Mouse (Mus musculus) brain, embryonic 14.5 days (tissue): Measurements from ENCODE around the gene Tut7. TPM values are rescaled to one million over a fixed set of nuclear protein-coding genes. Genes with fewer than 3 reads are reported as not detected.
A peak's percentile ranks its signal among the peaks of the same experiment; 100 is the strongest.

ENCODE experiments used
- DNase-seq: peaks from one replicate; pipeline ENCODE4 v3.0.0-alpha.2; 2011; ENCODE audit warnings: low read depth
- CTCF ChIP-seq: fragments of 200-500 bp; IDR thresholded peaks from 2 replicates; pipeline ENCODE4 v1.5.1; 2012; ENCODE audit warnings: inconsistent platforms, mild to moderate bottlenecking, moderate library complexity, borderline replicate concordance; ENCODE audit not compliant: insufficient read depth, insufficient read length; ENCODE audit errors: extremely low read depth
- POLR2A ChIP-seq: fragments of 200-500 bp; IDR thresholded peaks from 2 replicates; pipeline ENCODE4 v1.6.1; 2012; ENCODE audit warnings: mild to moderate bottlenecking, inconsistent platforms, borderline replicate concordance; ENCODE audit not compliant: poor library complexity, insufficient read depth, insufficient read length, severe bottlenecking; ENCODE audit errors: extremely low read depth
- polyA plus RNA-seq: library from polyadenylated mRNA; depleted of rRNA; stranded (reverse); fragments of >200 nt; gene quantifications from 2 replicates; pipeline ENCODE4 v1.2.3, GENCODE M21; 2012; rRNA removed

Gene Tut7
- 33.1 and 40.2 TPM in 2 replicates for polyA plus RNA-seq

- no peak for TF ChIP-seq CTCF
- peak; percentile 92 for TF ChIP-seq POLR2A
- peak; percentile 98 for DNase-seq
These were observed at the start of gene Tut7 for GRCm38 (mm10) chr13:59822507-59823462. TSS of gene Tut7 (minus strand) at chr13:59823147.

- DNase-seq, result no peak
- TF ChIP-seq CTCF (no peak), POLR2A (no peak)
These were observed 49.5 kb upstream of the Tut7 start for GRCm38 (mm10) chr13:59872446-59872845.

DNA sequence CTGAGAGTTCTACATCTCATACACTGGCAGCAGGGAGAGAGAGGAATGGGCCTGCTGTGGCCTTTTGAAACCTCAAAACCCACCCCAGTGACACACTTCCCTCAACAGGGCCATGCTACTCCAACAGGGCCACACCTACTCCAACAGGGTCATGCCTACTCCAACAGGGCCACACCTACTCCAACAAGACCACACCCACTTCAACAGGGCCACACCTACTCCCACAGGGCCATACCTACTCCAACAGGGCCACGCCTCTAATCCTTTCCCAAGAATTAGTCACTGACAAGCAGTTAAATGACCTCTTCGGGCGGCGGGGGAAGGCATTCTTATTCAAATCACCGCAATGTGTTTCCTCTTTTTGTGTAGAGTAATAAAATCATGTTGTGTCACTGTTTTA, 47.1 kb upstream of the Tut7 start:
- TF ChIP-seq CTCF (no peak), POLR2A (no peak)
- DNase-seq, result no peak

- peak; percentile 27; the same call in 1 of the 2 replicates for TF ChIP-seq CTCF
- TF ChIP-seq POLR2A, result no peak
- no peak for DNase-seq
These were observed 45.2 kb upstream of the Tut7 start for GRCm38 (mm10) chr13:59868011-59868649.

DNA sequence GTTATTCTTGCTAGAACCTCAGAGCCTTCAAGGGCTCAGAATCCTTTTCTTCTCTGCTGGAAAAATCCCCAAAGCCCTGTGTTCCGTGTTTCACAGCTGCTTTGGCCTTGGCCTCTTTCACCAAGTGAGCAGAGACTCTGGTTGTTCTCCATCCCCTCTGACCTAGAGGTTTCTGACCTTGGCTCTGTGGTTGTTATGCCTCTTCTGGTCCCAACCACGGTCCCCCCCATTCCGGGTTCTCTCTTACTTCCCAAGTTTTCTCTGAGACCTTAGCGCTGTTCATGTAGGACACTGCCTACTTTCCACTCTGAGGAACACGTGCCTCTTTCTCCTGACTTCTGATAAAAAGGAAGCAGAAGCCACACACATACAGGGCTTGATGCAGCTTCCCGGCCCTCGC, 44.2 kb upstream of the Tut7 start:
- TF ChIP-seq POLR2A, result no peak
- TF ChIP-seq CTCF, result no peak

GRCm38 (mm10) chr13:59859515-59859914, 36.6 kb upstream of the Tut7 start:
- peak; percentile 57 for DNase-seq
- TF ChIP-seq CTCF (no peak), POLR2A (no peak)

More for the DNA sequence above, 44.2 kb upstream of the Tut7 start:
- no peak for DNase-seq

DNA sequence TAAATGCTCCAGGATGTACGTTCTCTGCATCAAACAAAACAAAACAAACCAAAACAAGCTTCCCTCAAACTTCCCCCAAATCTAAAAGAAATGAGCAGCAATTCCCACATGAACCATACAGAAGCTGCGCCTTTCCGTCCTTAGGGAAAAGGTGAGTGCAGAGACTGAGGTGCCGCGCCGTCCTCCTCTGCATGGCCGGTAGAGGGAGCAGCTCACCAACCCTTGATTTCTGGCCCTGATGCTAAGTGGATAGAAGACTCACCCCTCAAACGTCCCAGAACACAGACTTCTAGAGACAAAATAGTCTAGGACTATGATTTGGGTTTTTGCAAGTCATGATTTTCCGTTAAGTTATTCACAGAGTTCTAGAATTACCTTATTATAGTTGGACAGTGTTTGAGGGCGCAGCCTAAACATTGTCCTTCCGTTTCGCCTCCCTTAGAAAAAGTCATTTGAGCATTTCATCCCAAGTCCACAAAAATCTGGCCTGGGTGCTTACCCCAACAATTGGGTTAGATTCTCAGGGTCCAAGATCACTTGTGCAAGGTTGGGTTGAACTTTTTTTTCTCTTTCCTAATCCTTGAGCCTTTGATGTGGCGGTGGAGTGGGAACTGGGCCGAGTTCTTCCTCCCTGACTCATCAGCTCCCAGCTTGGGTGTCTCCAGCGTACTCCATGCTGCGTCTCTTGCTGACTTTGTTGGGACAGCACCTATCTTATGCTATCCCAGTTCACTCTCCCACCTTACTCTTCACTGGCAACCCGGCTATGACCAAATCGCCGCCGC, 33.5 kb upstream of the Tut7 start:
- DNase-seq, result peak; percentile 72
- peak; percentile 90 for TF ChIP-seq CTCF
- no peak for TF ChIP-seq POLR2A

DNA sequence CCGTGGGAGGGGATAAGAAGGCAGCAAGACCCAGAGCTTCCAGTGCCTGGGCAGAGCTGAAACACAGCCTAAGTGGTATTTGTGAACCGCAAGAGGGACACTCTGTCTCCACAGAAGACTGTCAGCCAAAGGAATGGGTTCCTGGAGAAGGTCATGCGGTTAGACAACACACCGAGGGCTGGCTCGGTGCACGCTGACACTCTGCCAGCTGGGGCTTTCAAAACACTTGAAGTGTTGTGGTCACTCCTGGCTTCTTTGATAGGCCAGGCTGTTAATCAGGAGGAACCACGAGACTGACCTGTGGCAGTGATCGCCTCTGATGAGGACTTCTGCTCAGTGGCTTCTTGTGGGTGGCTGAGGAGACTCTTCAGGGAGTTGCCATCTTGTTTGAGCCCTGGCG, 30.5 kb upstream of the Tut7 start:
- no peak for DNase-seq
- TF ChIP-seq CTCF, result no peak
- TF ChIP-seq POLR2A, result no peak

GRCm38 (mm10) chr13:59850373-59850772, 27.4 kb upstream of the Tut7 start:
- no peak for TF ChIP-seq CTCF
- TF ChIP-seq POLR2A, result no peak

DNA sequence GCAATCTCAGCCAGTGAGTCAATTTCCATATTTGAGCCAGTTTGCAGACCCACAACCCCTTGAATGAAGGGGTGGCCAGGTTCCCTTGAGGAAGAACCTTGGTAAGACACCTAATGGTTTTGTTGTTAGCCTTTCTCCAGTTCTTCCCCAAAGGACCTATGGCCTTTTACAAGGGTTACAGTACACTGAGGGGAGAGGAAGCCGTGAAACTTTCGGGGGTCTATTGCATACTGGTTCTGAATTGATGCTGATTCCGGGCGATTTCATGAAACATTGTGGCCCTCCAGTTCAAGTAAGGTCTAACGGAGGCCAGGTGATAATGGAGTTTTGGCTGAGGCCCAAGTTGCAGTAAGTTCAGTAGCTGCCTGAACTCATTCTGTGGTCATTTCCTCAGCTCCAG, 21.7 kb upstream of the Tut7 start:
- no peak for DNase-seq
- TF ChIP-seq POLR2A (no peak), CTCF (no peak)

More at GRCm38 (mm10) chr13:59850373-59850772, 27.4 kb upstream of the Tut7 start:
- no peak for DNase-seq

- no peak for TF ChIP-seq CTCF
- no peak for DNase-seq
These were observed 21.0 kb upstream of the Tut7 start for GRCm38 (mm10) chr13:59843976-59844375.
